Mouse (Mus musculus) mouse embryonic stem cell (cell line): ENCODE results near the gene Tmem253.

Source experiments
- in situ Hi-C, 2 experiments: fragments of 300-500 bp; cut with MboI; formaldehyde crosslinking; loops; 1 replicate in 1 of 2; 3 replicates in 1 of 2; pipeline ENCODE4 v1.14.3; 2019 to 2020; ENCODE audit warnings: low sequenced_read_pairs in 2 of 2, low pct_unique_long_range_greater_than_20kb in 1 of 2, mixed read lengths in 1 of 2; ENCODE audit not compliant: unreplicated experiment in 1 of 2

Gene Tmem253

DNA sequence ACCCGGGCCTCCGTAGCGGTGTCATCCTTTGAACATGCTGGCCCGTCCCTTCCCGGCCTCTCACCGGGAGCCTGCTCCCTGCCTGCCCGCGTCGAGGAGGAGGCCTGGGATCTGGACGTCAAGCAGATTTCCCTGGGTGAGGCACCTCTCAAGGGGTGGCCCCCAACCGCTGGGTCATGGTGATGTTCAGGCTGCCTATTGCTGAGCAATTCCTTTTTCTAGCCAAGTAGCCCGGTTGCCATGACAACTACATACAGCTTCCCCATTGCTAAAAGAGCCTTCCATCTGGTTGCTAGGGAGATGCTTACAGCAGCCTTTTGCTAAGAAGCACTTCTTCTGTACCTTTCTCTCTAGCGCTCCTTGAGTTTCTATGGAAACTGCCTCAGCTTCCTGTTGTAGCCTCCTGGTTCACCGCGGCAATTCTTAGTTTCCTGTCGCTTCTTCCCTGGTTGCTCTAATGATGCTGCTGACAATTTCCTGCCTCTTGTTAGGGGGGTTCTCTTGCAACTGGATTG lies 11.4 kb upstream of the Tmem253 start:
- in situ Hi-C loops, result loop anchor here in 1 of 2 experiments (25.0 kb wide), 1 partner anchor 1067 kb away; the partner anchor contains the start of genes Gm49342, Pip4p1 and Pnp

DNA sequence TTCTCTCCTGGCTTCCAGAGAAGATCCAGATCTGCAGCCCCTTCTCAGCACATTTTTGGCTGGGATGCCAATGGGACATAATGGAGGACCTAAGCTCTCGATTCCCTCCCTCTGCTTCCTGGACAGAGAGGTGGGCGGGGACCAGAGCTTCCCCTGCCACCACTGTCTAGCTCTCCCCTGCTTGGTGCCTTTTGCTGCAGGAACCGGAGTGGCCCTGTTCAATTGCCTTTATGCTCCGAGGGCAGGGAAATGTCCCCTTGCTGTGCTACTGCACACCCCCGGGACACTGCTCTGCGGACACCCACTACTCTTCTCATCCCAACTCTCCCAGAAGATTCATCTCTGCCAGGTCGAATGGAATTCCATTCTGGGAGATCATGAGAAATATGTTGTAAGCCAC lies 10.3 kb upstream of the Tmem253 start:
- in situ Hi-C loops, result loop anchor here in 1 of 2 experiments (25.0 kb wide), 1 partner anchor 1068 kb away; the partner anchor contains the start of genes Gm49342, Pip4p1 and Pnp

DNA sequence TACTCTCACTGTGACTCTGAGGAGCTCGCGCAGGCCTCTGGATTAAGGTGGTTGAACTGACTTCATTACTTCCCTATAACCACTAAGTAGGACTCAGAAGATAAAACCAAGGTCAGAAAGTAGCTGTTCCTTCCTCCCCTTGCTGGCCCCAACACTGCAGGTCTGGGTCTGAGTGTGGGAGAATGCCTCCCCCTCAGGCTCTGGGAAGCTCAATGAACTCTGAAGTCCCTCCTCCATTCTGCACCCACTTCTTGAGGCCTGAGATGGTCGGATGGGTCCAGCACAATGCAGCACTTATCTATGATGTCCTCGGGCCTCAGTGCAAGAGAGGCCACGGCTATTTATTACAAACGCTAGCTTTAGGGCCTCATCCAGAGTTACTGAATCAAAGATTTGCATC lies 9.8 kb upstream of the Tmem253 start:
- in situ Hi-C loops, result loop anchor here in 1 of 2 experiments (25.0 kb wide), 1 partner anchor 1068 kb away; the partner anchor contains the start of genes Gm49342, Pip4p1 and Pnp

- in situ Hi-C loops, result loop anchor here in 1 of 2 experiments (25.0 kb wide), 1 partner anchor 1069 kb away; the partner anchor contains the start of genes Gm49342, Pip4p1 and Pnp
These were observed 9.2 kb upstream of the Tmem253 start for GRCm38 (mm10) chr14:52006241-52006640.

- in situ Hi-C loops, result loop anchor here in 1 of 2 experiments (25.0 kb wide), 1 partner anchor 1069 kb away; the partner anchor contains the start of genes Gm49342, Pip4p1 and Pnp
These were observed 8.7 kb upstream of the Tmem253 start for GRCm38 (mm10) chr14:52006771-52007170.

GRCm38 (mm10) chr14:52008321-52009203 lies 6.9 kb upstream of the Tmem253 start:
- in situ Hi-C loops, result loop anchor here in 1 of 2 experiments (25.0 kb wide), 1 partner anchor 1071 kb away; the partner anchor contains the start of genes Gm49342, Pip4p1 and Pnp

DNA sequence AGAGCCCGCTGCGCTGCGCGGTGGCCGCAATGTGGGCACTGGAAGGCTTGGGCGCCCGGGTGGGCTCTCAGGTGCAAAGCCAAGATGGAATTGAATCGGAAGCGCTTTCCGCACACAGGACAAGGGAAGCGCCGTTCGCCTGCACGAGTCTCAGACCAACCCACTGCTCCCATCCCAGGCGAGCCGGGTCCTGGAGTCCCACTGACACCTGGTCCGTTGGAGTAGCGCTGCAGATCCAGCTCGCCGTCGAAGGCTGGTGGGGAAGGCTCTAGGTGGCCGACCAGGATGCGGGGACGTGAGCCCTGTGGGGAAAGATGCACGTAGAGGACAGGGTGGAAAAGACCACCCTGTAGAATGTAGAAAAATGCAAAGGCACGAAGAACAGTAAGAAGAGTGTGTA lies 6.1 kb upstream of the Tmem253 start:
- in situ Hi-C loops, result loop anchor here in 1 of 2 experiments (25.0 kb wide), 1 partner anchor 1072 kb away; the partner anchor contains the start of genes Gm49342, Pip4p1 and Pnp

GRCm38 (mm10) chr14:52009841-52010240 lies 5.6 kb upstream of the Tmem253 start:
- in situ Hi-C loops, result loop anchor here in 1 of 2 experiments (25.0 kb wide), 1 partner anchor 1073 kb away; the partner anchor contains the start of genes Gm49342, Pip4p1 and Pnp

- in situ Hi-C loops, result loop anchor here in 1 of 2 experiments (25.0 kb wide), 1 partner anchor 1073 kb away; the partner anchor contains the start of genes Gm49342, Pip4p1 and Pnp
These were observed 4.9 kb upstream of the Tmem253 start for GRCm38 (mm10) chr14:52010446-52011111.

- in situ Hi-C loops, result loop anchor here in 1 of 2 experiments (25.0 kb wide), 1 partner anchor 1074 kb away; the partner anchor contains the start of genes Gm49342, Pip4p1 and Pnp
These were observed 3.8 kb upstream of the Tmem253 start for GRCm38 (mm10) chr14:52011683-52012082.

- in situ Hi-C loops, result loop anchor here in 1 of 2 experiments (25.0 kb wide), 1 partner anchor 1075 kb away; the partner anchor contains the start of genes Gm49342, Pip4p1 and Pnp
These were observed 3.4 kb upstream of the Tmem253 start for GRCm38 (mm10) chr14:52012085-52012484.

DNA sequence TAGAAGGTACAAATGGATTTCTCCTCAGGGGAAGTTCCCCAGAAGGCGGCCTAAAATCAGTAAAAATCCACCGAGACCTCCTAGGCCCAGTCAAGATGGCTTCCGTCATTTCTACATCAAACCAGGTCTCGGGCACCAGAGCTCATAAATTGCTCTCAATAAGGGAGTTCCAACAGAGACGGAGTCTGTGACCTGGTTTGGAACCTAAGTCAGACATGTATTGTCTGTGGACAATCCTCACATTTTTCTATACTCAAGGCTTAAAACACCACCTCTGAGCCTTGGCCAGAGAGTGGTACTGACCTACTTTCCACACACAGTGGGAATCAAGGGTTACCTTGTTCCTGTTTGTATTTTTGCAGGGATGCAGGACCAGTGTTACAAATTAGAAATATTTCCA lies 2.9 kb upstream of the Tmem253 start:
- in situ Hi-C loops, result loop anchor here in 1 of 2 experiments (25.0 kb wide), 1 partner anchor 1075 kb away; the partner anchor contains the start of genes Gm49342, Pip4p1 and Pnp

- in situ Hi-C loops, result loop anchor here in 1 of 2 experiments (25.0 kb wide), 1 partner anchor 1076 kb away; the partner anchor contains the start of genes Gm49342, Pip4p1 and Pnp
These were observed 2.3 kb upstream of the Tmem253 start for GRCm38 (mm10) chr14:52013021-52013610.

DNA sequence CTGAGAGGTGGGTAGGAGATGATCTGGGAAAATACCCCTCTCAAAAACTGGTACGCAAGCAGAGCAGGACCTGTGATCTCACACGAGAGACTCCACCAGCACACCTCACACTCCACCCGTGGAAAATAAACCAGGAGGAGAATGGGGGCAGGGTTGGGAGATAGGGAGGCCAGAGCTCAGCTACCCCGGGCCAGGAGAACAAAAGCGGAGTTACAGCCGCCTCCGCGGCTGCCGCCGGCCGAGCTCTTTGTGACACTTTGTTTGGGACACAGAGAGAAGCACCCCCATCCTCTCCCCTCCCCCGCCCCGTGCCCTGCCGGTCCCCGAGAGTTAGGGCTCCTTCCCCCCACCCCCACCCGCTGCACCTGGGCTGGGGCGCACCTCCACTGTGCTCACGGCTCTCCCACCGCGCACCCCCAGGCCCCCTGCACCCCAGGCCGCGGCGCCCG lies 1.7 kb upstream of the Tmem253 start:
- in situ Hi-C loops, result loop anchor here in 1 of 2 experiments (25.0 kb wide), 1 partner anchor 1076 kb away; the partner anchor contains the start of genes Gm49342, Pip4p1 and Pnp

GRCm38 (mm10) chr14:52014271-52014760 lies 1.1 kb upstream of the Tmem253 start:
- in situ Hi-C loops, result loop anchor here in 1 of 2 experiments (25.0 kb wide), 1 partner anchor 1077 kb away; the partner anchor contains the start of genes Gm49342, Pip4p1 and Pnp

GRCm38 (mm10) chr14:52014761-52015311 lies 622 bp upstream of the Tmem253 start:
- in situ Hi-C loops, result loop anchor here in 1 of 2 experiments (25.0 kb wide), 1 partner anchor 1078 kb away; the partner anchor contains the start of genes Gm49342, Pip4p1 and Pnp
